Mouse (Mus musculus): Measurements from ENCODE around the gene Spcs2. TPM values are rescaled to one million over a fixed set of nuclear protein-coding genes. Genes with fewer than 3 reads are reported as not detected.

The Spcs2 gene
- total and polyA plus RNA-seq, 3 experiments, result 203 to 272 (median 232) TPM

- 0 out of 2 replicates have a peak, but pooled peaks have one; percentile 27 for TF ChIP-seq TBP (conservative IDR thresholded peaks at IDR 0.05; ENCODE audit: low read depth, low read length)
- TF ChIP-seq ZNF384 (IDR thresholded peaks at IDR 0.05; ENCODE audit: low read depth, low read length), result peak; percentile 14; the same call in 1 of the 2 replicates
- TF ChIP-seq POLR2A (IDR thresholded peaks at IDR 0.05; ENCODE audit: low read depth, low read length), result 0 out of 2 replicates have a peak, but pooled peaks have one; percentile 19
- peak; percentile 41; the same call in 1 of the 2 replicates for TF ChIP-seq MYC (IDR thresholded peaks at IDR 0.05; ENCODE audit: low read depth, low read length)
- no peak for TF ChIP-seq SMC3 (IDR thresholded peaks at IDR 0.05; ENCODE audit: low read depth, low read length)
- peak; percentile 87 for TF ChIP-seq CHD2 (IDR thresholded peaks at IDR 0.05; ENCODE audit: low read length)
- no peak for TF ChIP-seq ELF1 (IDR thresholded peaks at IDR 0.05; ENCODE audit: low read depth, low read length)
- TF ChIP-seq MAZ (IDR thresholded peaks at IDR 0.05; ENCODE audit: low read depth, low read length), result no peak; the same call in 1 of the 2 replicates
- no peak for TF ChIP-seq ZKSCAN1 (IDR thresholded peaks at IDR 0.05; ENCODE audit: borderline replicate concordance, low read depth, low read length)
- TF ChIP-seq MEF2A (IDR thresholded peaks at IDR 0.05; ENCODE audit: borderline replicate concordance, low read depth, low read length), result peak; percentile 95
- no peak for TF ChIP-seq CHD1 (IDR thresholded peaks at IDR 0.05; ENCODE audit: low read depth, low read length)
- peak; percentile 87 for TF ChIP-seq TCF12 (IDR thresholded peaks at IDR 0.05; ENCODE audit: low read depth, low read length)
These were observed 29.4 kb downstream of the Spcs2 start (continued) for GRCm38 (mm10) chr7:99833846-99834222.

- Histone ChIP-seq H3K79me2 (replicated peaks; ENCODE audit: control insufficient read depth, extremely low read depth, insufficient read depth, poor library complexity, severe bottlenecking) (no peaks in the 10 kb centered on the region), H3K4me3 (replicated peaks in 1 of 3; ENCODE audit: low read depth in 2 of 3, low read length in 2 of 3, poor library complexity in 1 of 3) (no peak overlapping the region), H3K9ac (ENCODE audit: insufficient read depth, low read depth) (no peak overlapping the region), H3K9me3 (replicated peaks; ENCODE audit: low read length) (no peaks in the 10 kb centered on the region), H3K27ac (ENCODE audit: insufficient read depth, low read depth) (peak overlapping the region; percentile 64), H3K36me3 (replicated peaks in 1 of 2; ENCODE audit: control insufficient read depth in 1 of 2, insufficient read depth in 1 of 2, low read length in 1 of 2) (peaks cover 14 to 25% of the 10 kb centered on the region in 2 experiments), H3K4me2 (ENCODE audit: insufficient read depth, low read depth, poor library complexity, severe bottlenecking) (peak overlapping the region; percentile 93), H3K27me3 (replicated peaks) (no peaks in the 10 kb centered on the region), H3K4me1 (ENCODE audit: control insufficient read depth in 1 of 2, insufficient read depth in 2 of 2) (peaks cover 12 to 62% of the 10 kb centered on the region in 2 experiments; a peak in 3 of 4 replicates)
- dilution Hi-C loops (cut with MboI; ENCODE audit: extremely low pct_ligation_motif_present, extremely low pct_unique_long_range_greater_than_20kb, low sequenced_read_pairs) (no loop called here), in situ Hi-C loops (cut with MboI; ENCODE audit: low pct_ligation_motif_present, low pct_unique_long_range_greater_than_20kb, low sequenced_read_pairs) (no loop called here)
- DNase-seq (ENCODE audit: extremely low read depth), result peak; percentile 83
- TF ChIP-seq ZNF384 (IDR thresholded peaks at IDR 0.05; ENCODE audit: low read depth, low read length) (no peak), PAX5 (IDR thresholded peaks at IDR 0.05; ENCODE audit: low read length) (no peak), SIN3A (IDR thresholded peaks at IDR 0.05; ENCODE audit: low read length) (peak; percentile 67; the same call in 1 of the 2 replicates), CTCF (conservative IDR thresholded peaks at IDR 0.05 in 1 of 2, IDR thresholded peaks at IDR 0.05 in 1 of 2; ENCODE audit: low read depth in 2 of 2, low read length in 2 of 2) (no peak), MYC (IDR thresholded peaks at IDR 0.05; ENCODE audit: low read depth, low read length) (peak; percentile 86), UBTF (IDR thresholded peaks at IDR 0.05; ENCODE audit: low read depth, low read length) (no peak), E2F4 (IDR thresholded peaks at IDR 0.05; ENCODE audit: insufficient replicate concordance, low read depth, low read length) (peak; percentile 99), TCF12 (IDR thresholded peaks at IDR 0.05; ENCODE audit: low read depth, low read length) (peak; percentile 63), NRF1 (IDR thresholded peaks at IDR 0.05; ENCODE audit: low read depth, low read length) (no peak), JUND (conservative IDR thresholded peaks at IDR 0.05; ENCODE audit: low read depth, low read length) (peak; percentile 59), ZC3H11A (IDR thresholded peaks at IDR 0.05; ENCODE audit: low read depth, low read length) (no peak), NELFE (IDR thresholded peaks at IDR 0.05; ENCODE audit: low read depth, low read length) (no peak), EP300 (IDR thresholded peaks at IDR 0.05; ENCODE audit: low read length) (peak; percentile 86), USF1 (IDR thresholded peaks at IDR 0.05; ENCODE audit: low read depth, low read length) (no peak), MAFK (IDR thresholded peaks at IDR 0.05; ENCODE audit: insufficient replicate concordance, low read length) (peak; percentile 73; the same call in 1 of the 2 replicates), POLR2A (IDR thresholded peaks at IDR 0.05; ENCODE audit: low read depth, low read length) (no peak), CHD2 (IDR thresholded peaks at IDR 0.05; ENCODE audit: low read length) (peak; percentile 57; the same call in 1 of the 2 replicates), ZKSCAN1 (IDR thresholded peaks at IDR 0.05; ENCODE audit: borderline replicate concordance, low read depth, low read length) (no peak), KAT2A (IDR thresholded peaks at IDR 0.05; ENCODE audit: insufficient replicate concordance, low read length) (no peak), JUN (IDR thresholded peaks at IDR 0.05; ENCODE audit: insufficient read depth, low read depth, low read length) (peak; percentile 63; the same call in 1 of the 2 replicates), POLR2AphosphoS2 (IDR thresholded peaks at IDR 0.05; ENCODE audit: low read depth, low read length) (no peak), MEF2A (IDR thresholded peaks at IDR 0.05; ENCODE audit: borderline replicate concordance, low read depth, low read length) (peak; percentile 78), HCFC1 (IDR thresholded peaks at IDR 0.05; ENCODE audit: low read depth, low read length) (no peak), ETS1 (conservative IDR thresholded peaks at IDR 0.05; ENCODE audit: low read depth, low read length) (peak; percentile 92), GABPA (IDR thresholded peaks at IDR 0.05; ENCODE audit: insufficient replicate concordance, low read depth, low read length) (no peak), RAD21 (IDR thresholded peaks at IDR 0.05; ENCODE audit: low read depth, low read length) (no peak), USF2 (conservative IDR thresholded peaks at IDR 0.05; ENCODE audit: low read depth, low read length) (no peak), MXI1 (IDR thresholded peaks at IDR 0.05; ENCODE audit: low read depth, low read length) (peak; percentile 78), MAZ (IDR thresholded peaks at IDR 0.05; ENCODE audit: low read depth, low read length) (peak; percentile 69; the same call in 1 of the 2 replicates), IRF4 (IDR thresholded peaks at IDR 0.05; ENCODE audit: low read depth, low read length) (peak; percentile 95)
These were observed 30.0 kb downstream of the Spcs2 start for GRCm38 (mm10) chr7:99833115-99833845.
